Mouse (Mus musculus): Measurements from ENCODE around the gene Evl.

DNA sequence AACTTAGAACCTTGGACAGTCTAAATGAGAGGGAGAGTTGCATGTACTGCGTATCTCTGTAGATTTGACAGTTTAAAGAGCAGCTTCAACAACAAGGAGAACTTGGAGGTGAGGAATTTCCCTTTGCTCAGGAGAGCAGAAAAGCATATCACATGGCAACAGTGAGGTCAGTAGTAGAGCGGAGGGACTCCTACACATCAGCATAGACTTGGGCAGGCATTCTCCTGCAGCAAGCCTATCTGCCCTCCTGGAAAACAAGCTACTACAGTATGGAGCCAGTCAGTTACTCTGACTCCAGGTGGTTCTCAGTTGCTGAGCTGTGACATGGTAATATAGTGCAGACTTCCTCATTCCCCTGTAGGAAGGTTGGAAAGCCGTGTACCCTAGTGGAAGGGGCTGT lies 87.5 kb downstream of the Evl start:
- TF ChIP-seq CTCF (IDR thresholded peaks at IDR 0.05; ENCODE audit: insufficient read depth, low read length) (no peak), POLR2A (IDR thresholded peaks at IDR 0.05; ENCODE audit: borderline replicate concordance, extremely low read depth, low read depth, low read length) (no peak)

Data from lung, adult 2 months (tissue).